Mouse (Mus musculus): ENCODE data around the gene Ak7.

GRCm38 (mm10) chr12:105761171-105761570 is 55.4 kb downstream of the Ak7 start:
- TF ChIP-seq POLR2A (IDR thresholded peaks at IDR 0.05; ENCODE audit: insufficient read length, low read depth) (no peak), E2F4 (IDR thresholded peaks at IDR 0.05; ENCODE audit: insufficient read depth) (no peak), MAX (IDR thresholded peaks at IDR 0.05; ENCODE audit: low read depth) (no peak), TCF12 (IDR thresholded peaks at IDR 0.05; ENCODE audit: insufficient read depth, poor library complexity, severe bottlenecking) (no peak)

Data from myocyte (in vitro differentiated cells).